Comparison of ENCODE assay signal across 12 mouse cellular contexts in genomic region chr14:8139724-8140710, GRCm38 (mm10). TPM values are rescaled to one million over a fixed set of nuclear protein-coding genes. Genes with fewer than 3 reads are reported as not detected.
DNase-seq lines count a peak whose midpoint lies in the region; ATAC-seq and TF ChIP-seq lines count a peak whose summit lies in the region.
"Had no signal": no experiment of that assay in that cellular context is flagged by ENCODE, and none has a peak within 500 bp of the region (broad histone marks: within the 10 kb centered on the region; RNA-seq: fewer than 3 reads in every experiment).

No protein-coding gene starts in this region.

- H3K9me3 ChIP-seq in forebrain, embryonic 11.5 days (ENCODE audit: control insufficient read depth, low read length): no peaks in the 10 kb centered on the region
- no peaks in the 10 kb centered on the region for H3K9me3 ChIP-seq in midbrain, embryonic 16.5 days (replicated peaks; ENCODE audit: control insufficient read depth, low read length, poor library complexity, severe bottlenecking)
- H3K9me3 ChIP-seq in intestine, postnatal 0 days (ENCODE audit: control insufficient read depth): no peaks in the 10 kb centered on the region
- H3K9me3 ChIP-seq: embryonic facial prominence, embryonic 12.5 days; G1E had no signal

- no peak overlapping the region for H3K4me2 ChIP-seq in forebrain, embryonic 11.5 days (ENCODE audit: low read depth, low read length, severe bottlenecking)
- H3K4me2 ChIP-seq in midbrain, embryonic 16.5 days (ENCODE audit: low read length): no peak overlapping the region
- H3K4me2 ChIP-seq in intestine, postnatal 0 days (replicated peaks; ENCODE audit: low read depth): no peak overlapping the region
- H3K4me2 ChIP-seq: embryonic facial prominence, embryonic 12.5 days; lung, embryonic 14.5 days had no signal

- no peak overlapping the region for H3K9ac ChIP-seq in forebrain, embryonic 11.5 days (ENCODE audit: low read length)
- H3K9ac ChIP-seq in midbrain, embryonic 16.5 days (ENCODE audit: low read depth, low read length): no peak overlapping the region
- H3K9ac ChIP-seq in intestine, postnatal 0 days (ENCODE audit: low read depth, low read length): no peak overlapping the region
- H3K9ac ChIP-seq: embryonic facial prominence, embryonic 12.5 days; lung, embryonic 14.5 days had no signal

- no peak overlapping the region for H3K27ac ChIP-seq in forebrain, embryonic 11.5 days (ENCODE audit: low read depth, low read length)
- no peak overlapping the region; the same call in 1 of the 2 replicates for H3K27ac ChIP-seq in midbrain, embryonic 16.5 days (ENCODE audit: low read length)
- no peak overlapping the region for H3K27ac ChIP-seq in intestine, postnatal 0 days (ENCODE audit: low read depth, low read length)
- H3K27ac ChIP-seq: embryonic facial prominence, embryonic 12.5 days; gastrocnemius, adult 2 months had no signal

- H3K4me1 ChIP-seq in forebrain, embryonic 11.5 days (replicated peaks; ENCODE audit: control insufficient read depth, insufficient read depth, low read length): peaks cover 8% of the 10 kb centered on the region; the same call in 1 of the 2 replicates
- no peaks in the 10 kb centered on the region for H3K4me1 ChIP-seq in midbrain, embryonic 16.5 days (ENCODE audit: control insufficient read depth, insufficient read depth, low read length)
- no peaks in the 10 kb centered on the region for H3K4me1 ChIP-seq in intestine, postnatal 0 days (replicated peaks; ENCODE audit: control insufficient read depth, insufficient read depth, low read length)
- H3K4me1 ChIP-seq: embryonic facial prominence, embryonic 12.5 days had no signal

- TF ChIP-seq CTCF in intestine, postnatal 0 days (IDR thresholded peaks at IDR 0.05; ENCODE audit: low read depth): no peak

- WGBS in forebrain, embryonic 11.5 days: 32% methylated on average over 23 of the region's 23 CpGs
- WGBS in midbrain, embryonic 16.5 days: 37% methylated on average over 23 of the region's 23 CpGs
- WGBS in intestine, postnatal 0 days: 82% methylated on average over 23 of the region's 23 CpGs

- no peaks in the 10 kb centered on the region for H3K27me3 ChIP-seq in forebrain, embryonic 11.5 days (ENCODE audit: control insufficient read depth, insufficient read depth, low read length)
- no peaks in the 10 kb centered on the region for H3K27me3 ChIP-seq in midbrain, embryonic 16.5 days (ENCODE audit: control insufficient read depth, insufficient read depth, low read depth, low read length)
- H3K27me3 ChIP-seq in intestine, postnatal 0 days (replicated peaks; ENCODE audit: control insufficient read depth, insufficient read depth, low read length): no peaks in the 10 kb centered on the region
- H3K27me3 ChIP-seq: embryonic facial prominence, embryonic 12.5 days had no signal

- H3K36me3 ChIP-seq in forebrain, embryonic 11.5 days (ENCODE audit: control insufficient read depth, insufficient read depth, low read length): no peaks in the 10 kb centered on the region; the same call in 1 of the 2 replicates
- H3K36me3 ChIP-seq in midbrain, embryonic 16.5 days (ENCODE audit: control insufficient read depth, insufficient read depth, low read length): peaks cover 22% of the 10 kb centered on the region
- H3K36me3 ChIP-seq in intestine, postnatal 0 days (ENCODE audit: control insufficient read depth, insufficient read depth): peaks cover 71% of the 10 kb centered on the region

- peak; percentile 53; the same call in 1 of the 2 replicates for ATAC-seq in forebrain, embryonic 11.5 days (replicated peaks; ENCODE audit: low FRiP score)
- ATAC-seq in midbrain, embryonic 16.5 days: 0 out of 2 replicates have a peak, but pooled peaks have one; percentile 56
- ATAC-seq in intestine, postnatal 0 days: no peak

- no peak overlapping the region for H3K4me3 ChIP-seq in forebrain, embryonic 11.5 days (ENCODE audit: low read depth, low read length)
- H3K4me3 ChIP-seq in midbrain, embryonic 16.5 days (ENCODE audit: low read depth, low read length): no peak overlapping the region
- no peak overlapping the region for H3K4me3 ChIP-seq in intestine, postnatal 0 days (ENCODE audit: low read depth, low read length)
- H3K4me3 ChIP-seq: embryonic facial prominence, embryonic 12.5 days; gastrocnemius, adult 2 months had no signal

- DNase-seq in spleen, postnatal 36 days (ENCODE audit: low spot score in 2 of 2): peak; percentile 61 to 64
- no peak for DNase-seq in spleen, postnatal 14 days (ENCODE audit: low spot score in 2 of 2)
- DNase-seq in forebrain, embryonic 11.5 days (ENCODE audit: low spot score): peak; percentile 54
- no peak for DNase-seq in cerebellum, adult 18-20 months
- no peak for DNase-seq in cerebellum, adult 11-12 months
- DNase-seq: gastrocnemius, adult 2 months; lung, embryonic 14.5 days; right cerebral cortex, postnatal 4 days had no signal

RNA-seq across cellular contexts. Expression of gene Pdhb, which starts 32.8 kb away (rescaled TPM):
- polyA plus RNA-seq in forebrain, embryonic 11.5 days (2014; fragmentation: Nextera tagmentation; extraction: Ambion mirVana): 202 and 213 TPM in 2 replicates
- 255 and 256 TPM in 2 replicates for polyA plus RNA-seq in midbrain, embryonic 16.5 days (2015; fragmentation: Nextera tagmentation; extraction: Ambion mirVana)
- polyA plus RNA-seq in intestine, postnatal 0 days (2015; fragmentation: Nextera tagmentation; extraction: Ambion mirVana): 140 and 149 TPM in 2 replicates

RNA-seq across cellular contexts. Expression of gene Pxk, which starts 42.0 kb away (rescaled TPM):
- polyA plus RNA-seq in forebrain, embryonic 11.5 days (2014; fragmentation: Nextera tagmentation; extraction: Ambion mirVana): 24.3 and 26.4 TPM in 2 replicates
- 68.8 and 73.2 TPM in 2 replicates for polyA plus RNA-seq in midbrain, embryonic 16.5 days (2015; fragmentation: Nextera tagmentation; extraction: Ambion mirVana)
- polyA plus RNA-seq in intestine, postnatal 0 days (2015; fragmentation: Nextera tagmentation; extraction: Ambion mirVana): 59.2 and 62.0 TPM in 2 replicates

RNA-seq across cellular contexts. Expression of gene Rpp14, which starts 59.9 kb away (rescaled TPM):
- polyA plus RNA-seq in forebrain, embryonic 11.5 days (2014; fragmentation: Nextera tagmentation; extraction: Ambion mirVana): 64.5 and 69.2 TPM in 2 replicates
- polyA plus RNA-seq in midbrain, embryonic 16.5 days (2015; fragmentation: Nextera tagmentation; extraction: Ambion mirVana): 42.8 and 46.7 TPM in 2 replicates
- 34.0 and 34.3 TPM in 2 replicates for polyA plus RNA-seq in intestine, postnatal 0 days (2015; fragmentation: Nextera tagmentation; extraction: Ambion mirVana)

Comparison
In these comparisons a context has a peak if more than half of its experiments do, and no peak if none do; other contexts are left out.
1. DNase-seq: peak in spleen, postnatal 36 days (2 of 2) and forebrain, embryonic 11.5 days (single experiment); none in spleen, postnatal 14 days (0 of 2), cerebellum, adult 18-20 months (0 of 2) and cerebellum, adult 11-12 months (single experiment).